Comparison of ENCODE assay signal across 23 mouse cellular contexts in genomic region chr2:74015146-74015545, GRCm38 (mm10).
"Had no signal": no experiment of that assay in that cellular context is flagged by ENCODE, and none has a peak within 500 bp of the region (broad histone marks: within the 10 kb centered on the region; RNA-seq: fewer than 3 reads in every experiment).

No protein-coding gene starts in this region.

- H3K4me2 ChIP-seq: heart, embryonic 12.5 days; hindbrain, embryonic 13.5 days; intestine, embryonic 15.5 days; limb, embryonic 13.5 days; limb, embryonic 15.5 days; liver, embryonic 12.5 days had no signal

- H3K36me3 ChIP-seq: heart, embryonic 10.5 days; heart, embryonic 12.5 days; hindbrain, embryonic 10.5 days; hindbrain, embryonic 13.5 days; intestine, embryonic 15.5 days; limb, embryonic 13.5 days; limb, embryonic 15.5 days; liver, embryonic 12.5 days had no signal

- H3K9me3 ChIP-seq: heart, embryonic 10.5 days; intestine, embryonic 15.5 days; limb, embryonic 15.5 days had no signal

- H3K27ac ChIP-seq: gastrocnemius, adult 2 months; heart, embryonic 10.5 days; hindbrain, embryonic 10.5 days; intestine, embryonic 15.5 days; layer of hippocampus, adult 2 months; limb, embryonic 13.5 days; limb, embryonic 15.5 days; liver, embryonic 12.5 days had no signal

- ATAC-seq: inflammation-experienced regulatory T-cells, adult 6 months; intestine, embryonic 15.5 days; intestine, postnatal 0 days; liver, embryonic 12.5 days had no signal

- DNase-seq: gastrocnemius, adult 2 months; gastrocnemius, postnatal 10 days; gastrocnemius, postnatal 25 days; heart, adult 18-20 months; heart, postnatal 10 days; heart, postnatal 4 days; kidney, adult 18-20 months; kidney, adult 8-10 months; kidney, postnatal 10 days; kidney, postnatal 25 days; kidney, postnatal 4 days; left cerebral cortex, postnatal 4 days had no signal

- H3K4me1 ChIP-seq: heart, embryonic 10.5 days; heart, embryonic 12.5 days; hindbrain, embryonic 10.5 days; intestine, embryonic 15.5 days; liver, embryonic 12.5 days had no signal

- H3K9ac ChIP-seq: heart, embryonic 12.5 days; hindbrain, embryonic 13.5 days; intestine, embryonic 15.5 days; limb, embryonic 13.5 days; limb, embryonic 15.5 days; liver, embryonic 12.5 days had no signal

- H3K4me3 ChIP-seq: gastrocnemius, adult 2 months; heart, embryonic 10.5 days; heart, embryonic 12.5 days; hindbrain, embryonic 10.5 days; hindbrain, embryonic 13.5 days; intestine, embryonic 15.5 days; layer of hippocampus, adult 2 months; limb, embryonic 13.5 days; limb, embryonic 15.5 days; liver, embryonic 12.5 days had no signal

- H3K27me3 ChIP-seq: heart, embryonic 12.5 days; hindbrain, embryonic 13.5 days; intestine, embryonic 15.5 days; limb, embryonic 15.5 days; liver, embryonic 12.5 days had no signal
